8 mouse cellular contexts compared by ENCODE assay signal in the genomic region with DNA sequence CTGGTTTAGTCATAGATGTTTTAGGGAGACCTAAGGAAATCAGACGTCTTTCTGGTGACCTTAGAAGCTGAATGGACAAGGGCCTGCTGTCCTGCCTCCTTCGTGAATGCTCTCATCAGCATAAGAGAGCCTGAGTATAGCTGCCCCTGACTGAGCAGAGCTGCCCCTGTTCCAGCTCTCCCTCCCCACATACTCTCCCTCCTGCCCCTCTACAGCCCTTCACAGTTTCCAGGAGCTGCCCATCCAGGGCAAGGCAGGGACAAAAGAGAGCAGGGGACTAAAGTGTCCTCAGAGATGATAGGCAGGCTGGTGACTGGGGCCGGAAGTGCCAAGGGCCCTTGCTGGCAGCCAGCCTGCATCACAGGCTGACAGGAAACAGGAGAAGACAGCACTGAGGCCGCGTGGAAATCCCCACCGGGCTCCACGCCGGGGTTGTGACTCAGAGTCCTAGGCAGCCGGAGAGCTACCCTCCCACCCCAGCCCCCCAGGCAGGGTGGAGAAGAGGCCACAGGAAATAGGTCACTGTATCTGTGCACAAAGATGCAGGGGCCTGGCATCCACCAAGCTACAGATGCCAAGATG. TPM values are rescaled to one million over a fixed set of nuclear protein-coding genes. Genes with fewer than 3 reads are reported as not detected.
DNase-seq lines count a peak whose midpoint lies in the region; ATAC-seq and TF ChIP-seq lines count a peak whose summit lies in the region.

No protein-coding gene starts in this region.

- DNase-seq in adrenal gland, adult 8-10 months: peak; percentile 84
- DNase-seq in heart, postnatal 10 days: peak; percentile 81 to 82
- peak; percentile 37 for DNase-seq in midbrain, embryonic 14.5 days
- DNase-seq in stomach, postnatal 0 days (ENCODE audit: low spot score): peak; percentile 46

- intact Hi-C loops in heart, postnatal 10 days (cut with DNase I): loop anchor here (5.0 kb wide), 3 partner anchors 39 to 54 kb away; no protein-coding TSS in a partner anchor

- H3K4me2 ChIP-seq in forebrain, embryonic 12.5 days: no peak overlapping the region
- no peak overlapping the region for H3K4me2 ChIP-seq in forebrain, embryonic 16.5 days (ENCODE audit: low read length)
- no peak overlapping the region for H3K4me2 ChIP-seq in limb, embryonic 13.5 days (replicated peaks)
- H3K4me2 ChIP-seq in midbrain, embryonic 14.5 days (ENCODE audit: low read length): no peak overlapping the region
- no peak overlapping the region for H3K4me2 ChIP-seq in stomach, postnatal 0 days (replicated peaks; ENCODE audit: low read depth)

- H3K4me1 ChIP-seq in forebrain, embryonic 12.5 days: peaks cover 21% of the 10 kb centered on the region
- H3K4me1 ChIP-seq in forebrain, embryonic 16.5 days (replicated peaks; ENCODE audit: control insufficient read depth, insufficient read depth, low read length): peaks cover 6% of the 10 kb centered on the region
- peaks cover 35% of the 10 kb centered on the region for H3K4me1 ChIP-seq in embryonic fibroblast, embryonic 13.5 days (ENCODE audit: control insufficient read depth, insufficient read depth, low read length)
- peaks cover 67% of the 10 kb centered on the region for H3K4me1 ChIP-seq in limb, embryonic 13.5 days
- peaks cover 5% of the 10 kb centered on the region; the same call in 1 of the 2 replicates for H3K4me1 ChIP-seq in midbrain, embryonic 14.5 days (ENCODE audit: control insufficient read depth, insufficient read depth, low read length)
- H3K4me1 ChIP-seq in stomach, postnatal 0 days (replicated peaks; ENCODE audit: control insufficient read depth, insufficient read depth): peaks cover 13% of the 10 kb centered on the region; the same call in 1 of the 2 replicates

- no peak overlapping the region for H3K9ac ChIP-seq in forebrain, embryonic 12.5 days
- no peak overlapping the region for H3K9ac ChIP-seq in forebrain, embryonic 16.5 days (replicated peaks; ENCODE audit: low read depth, low read length)
- H3K9ac ChIP-seq in limb, embryonic 13.5 days: peak overlapping the region; percentile 15; the same call in 1 of the 2 replicates
- no peak overlapping the region for H3K9ac ChIP-seq in midbrain, embryonic 14.5 days (replicated peaks; ENCODE audit: low read length)
- 0 out of 2 replicates have a peak overlapping the region, but pooled peaks have one; percentile 8 for H3K9ac ChIP-seq in stomach, postnatal 0 days (ENCODE audit: low read length)

- H3K4me3 ChIP-seq in forebrain, embryonic 12.5 days (replicated peaks): no peak overlapping the region
- H3K4me3 ChIP-seq in forebrain, embryonic 16.5 days (replicated peaks; ENCODE audit: low read length): no peak overlapping the region
- no peak overlapping the region for H3K4me3 ChIP-seq in embryonic fibroblast, embryonic 13.5 days (ENCODE audit: insufficient read depth, low read length)
- no peak overlapping the region for H3K4me3 ChIP-seq in limb, embryonic 13.5 days
- H3K4me3 ChIP-seq in midbrain, embryonic 14.5 days (replicated peaks; ENCODE audit: low read depth, low read length): no peak overlapping the region
- no peak overlapping the region for H3K4me3 ChIP-seq in stomach, postnatal 0 days (ENCODE audit: low read depth, low read length)

- TF ChIP-seq EP300 in stomach, postnatal 0 days (optimal IDR thresholded peaks at IDR 0.05): no peak

- H3K9me3 ChIP-seq in forebrain, embryonic 12.5 days: no peaks in the 10 kb centered on the region; the same call in 1 of the 2 replicates
- no peaks in the 10 kb centered on the region for H3K9me3 ChIP-seq in forebrain, embryonic 16.5 days (ENCODE audit: control insufficient read depth, low read length)
- peaks cover 5% of the 10 kb centered on the region; the same call in 1 of the 2 replicates for H3K9me3 ChIP-seq in limb, embryonic 13.5 days
- no peaks in the 10 kb centered on the region for H3K9me3 ChIP-seq in midbrain, embryonic 14.5 days (ENCODE audit: control insufficient read depth, low read length)
- no peaks in the 10 kb centered on the region for H3K9me3 ChIP-seq in stomach, postnatal 0 days (ENCODE audit: control insufficient read depth, low read length)

- H3K27ac ChIP-seq in forebrain, embryonic 12.5 days: peak overlapping the region; percentile 31; the same call in 1 of the 2 replicates
- no peak overlapping the region for H3K27ac ChIP-seq in forebrain, embryonic 16.5 days (ENCODE audit: low read length)
- peak overlapping the region; percentile 86 for H3K27ac ChIP-seq in embryonic fibroblast, embryonic 13.5 days (ENCODE audit: insufficient read depth, low read length)
- H3K27ac ChIP-seq in limb, embryonic 13.5 days: no peak overlapping the region
- H3K27ac ChIP-seq in midbrain, embryonic 14.5 days (replicated peaks; ENCODE audit: low read depth, low read length): no peak overlapping the region
- peak overlapping the region; percentile 78 for H3K27ac ChIP-seq in stomach, postnatal 0 days (replicated peaks)

- 50% methylated on average over 9 of the region's 9 CpGs for WGBS in forebrain, embryonic 12.5 days
- 19% methylated on average over 9 of the region's 9 CpGs for WGBS in forebrain, embryonic 16.5 days
- 30% methylated on average over 9 of the region's 9 CpGs for WGBS in limb, embryonic 13.5 days
- 34% methylated on average over 9 of the region's 9 CpGs for WGBS in midbrain, embryonic 14.5 days
- 17% methylated on average over 9 of the region's 9 CpGs for WGBS in stomach, postnatal 0 days

- ATAC-seq in forebrain, embryonic 12.5 days (ENCODE audit: low FRiP score): no peak
- ATAC-seq in forebrain, embryonic 16.5 days: no peak
- no peak for ATAC-seq in limb, embryonic 13.5 days (ENCODE audit: low FRiP score, low read depth)
- ATAC-seq in midbrain, embryonic 14.5 days (ENCODE audit: low FRiP score, low TSS enrichment): no peak
- peak; percentile 40; the same call in 1 of the 2 replicates for ATAC-seq in stomach, postnatal 0 days (ENCODE audit: low FRiP score, low TSS enrichment)

- H3K27me3 ChIP-seq in forebrain, embryonic 12.5 days: no peaks in the 10 kb centered on the region
- H3K27me3 ChIP-seq in forebrain, embryonic 16.5 days (replicated peaks; ENCODE audit: control insufficient read depth, insufficient read depth, low read length): no peaks in the 10 kb centered on the region
- no peaks in the 10 kb centered on the region for H3K27me3 ChIP-seq in limb, embryonic 13.5 days
- H3K27me3 ChIP-seq in midbrain, embryonic 14.5 days (ENCODE audit: control insufficient read depth, insufficient read depth, low read length): no peaks in the 10 kb centered on the region
- no peaks in the 10 kb centered on the region for H3K27me3 ChIP-seq in stomach, postnatal 0 days (ENCODE audit: control insufficient read depth, insufficient read depth, low read length)

- TF ChIP-seq POLR2A in embryonic fibroblast, embryonic 13.5 days (IDR thresholded peaks at IDR 0.05; ENCODE audit: low read depth, low read length): no peak

- peaks cover 12% of the 10 kb centered on the region for H3K36me3 ChIP-seq in forebrain, embryonic 12.5 days (replicated peaks)
- H3K36me3 ChIP-seq in forebrain, embryonic 16.5 days (ENCODE audit: control insufficient read depth, insufficient read depth): no peaks in the 10 kb centered on the region
- H3K36me3 ChIP-seq in limb, embryonic 13.5 days: peaks cover 32% of the 10 kb centered on the region
- no peaks in the 10 kb centered on the region for H3K36me3 ChIP-seq in midbrain, embryonic 14.5 days (ENCODE audit: control insufficient read depth, insufficient read depth, low read length)
- H3K36me3 ChIP-seq in stomach, postnatal 0 days (ENCODE audit: control insufficient read depth, insufficient read depth, low read length): peaks cover 2% of the 10 kb centered on the region; the same call in 1 of the 2 replicates

- no peak for TF ChIP-seq CTCF in embryonic fibroblast, embryonic 13.5 days (IDR thresholded peaks at IDR 0.05; ENCODE audit: borderline replicate concordance, insufficient read depth, low read length)
- no peak for TF ChIP-seq CTCF in stomach, postnatal 0 days (IDR thresholded peaks at IDR 0.05; ENCODE audit: low read depth)

RNA-seq across cellular contexts. Expression of a gene that starts 51.6 kb away (rescaled TPM):
- polyA plus RNA-seq in forebrain, embryonic 12.5 days (2016; fragmentation: Nextera tagmentation; extraction: Ambion mirVana): 23.1 and 23.6 TPM in 2 replicates
- polyA plus RNA-seq in forebrain, embryonic 16.5 days (2015; fragmentation: Nextera tagmentation; extraction: Ambion mirVana): 7.4 and 7.8 TPM in 2 replicates
- total RNA-seq in adrenal gland, adult 8-10 months (2022): 10 to 100 TPM; 27.0 to 49.6 (median 37.1) TPM
- polyA plus RNA-seq in embryonic fibroblast, embryonic 13.5 days (2011; ENCODE audit: insufficient read length, low read depth, missing spikeins): 49.5 and 52.4 TPM in 2 replicates
- total RNA-seq in heart, postnatal 10 days (2021): 10 to 100 TPM; 17.0 to 22.6 TPM
- 33.8 and 34.8 TPM in 2 replicates for polyA plus RNA-seq in limb, embryonic 13.5 days (2015; fragmentation: Nextera tagmentation; extraction: Ambion mirVana)
- polyA plus RNA-seq in midbrain, embryonic 14.5 days (2014; fragmentation: Nextera tagmentation; extraction: Ambion mirVana): 4.9 and 7.7 TPM in 2 replicates
- 5.3 and 6.4 TPM in 2 replicates for polyA plus RNA-seq in stomach, postnatal 0 days (2015; fragmentation: Nextera tagmentation; extraction: Ambion mirVana)

Comparison
In these comparisons a context has a peak if more than half of its experiments do, and no peak if none do; other contexts are left out.
1. H3K27ac ChIP-seq: peak in forebrain, embryonic 12.5 days (single experiment), embryonic fibroblast, embryonic 13.5 days (single experiment) and stomach, postnatal 0 days (single experiment); none in forebrain, embryonic 16.5 days (single experiment), limb, embryonic 13.5 days (single experiment) and midbrain, embryonic 14.5 days (single experiment).
2. H3K9ac ChIP-seq: peak in limb, embryonic 13.5 days (single experiment) and stomach, postnatal 0 days (single experiment); none in forebrain, embryonic 12.5 days (single experiment), forebrain, embryonic 16.5 days (single experiment) and midbrain, embryonic 14.5 days (single experiment).
3. Peak in every context shown above with its lines, with median percentiles within 50 percentile points of each other: DNase-seq.